Mouse (Mus musculus): Measurements from ENCODE around the gene Cradd.
A peak's percentile ranks its signal among the peaks of the same experiment; 100 is the strongest.

Gene Cradd

DNA sequence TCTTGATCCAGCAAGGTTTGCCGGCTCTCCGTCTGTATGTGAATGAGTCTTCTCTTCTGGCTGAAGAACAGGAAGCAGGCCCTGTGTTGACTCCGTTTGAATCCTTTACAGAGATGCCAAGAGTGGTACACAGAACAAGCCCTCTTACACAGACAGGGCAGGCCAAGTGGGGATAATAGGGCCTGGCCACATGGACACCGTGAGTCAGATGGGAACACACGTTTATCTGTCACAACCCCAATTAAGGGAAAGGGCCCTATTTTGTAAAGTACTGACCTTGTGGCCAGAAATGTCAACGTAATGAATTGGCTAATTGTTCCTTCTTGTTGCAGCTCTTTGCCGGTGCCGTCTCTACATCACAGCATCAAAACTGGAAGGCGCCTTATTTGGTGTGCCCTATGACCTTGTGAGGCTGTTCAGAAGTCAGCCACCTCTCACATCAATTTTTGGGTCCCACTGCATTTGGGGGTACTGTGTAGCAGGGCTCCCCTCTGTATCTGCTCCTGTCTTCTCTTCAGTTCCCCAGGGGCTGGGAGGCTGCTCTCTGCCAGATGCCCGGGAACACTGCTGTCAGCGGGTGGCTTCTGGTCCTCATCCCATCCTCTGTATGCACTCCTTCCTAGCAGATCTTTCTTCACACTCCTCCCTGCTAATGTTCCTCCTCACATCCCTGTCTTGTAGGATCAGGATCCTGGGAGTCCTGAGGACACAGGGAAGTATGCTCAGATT, 124.2 kb downstream of the Cradd start:
- peak; percentile 43 for DNase-seq (ENCODE audit: low read depth)

DNA sequence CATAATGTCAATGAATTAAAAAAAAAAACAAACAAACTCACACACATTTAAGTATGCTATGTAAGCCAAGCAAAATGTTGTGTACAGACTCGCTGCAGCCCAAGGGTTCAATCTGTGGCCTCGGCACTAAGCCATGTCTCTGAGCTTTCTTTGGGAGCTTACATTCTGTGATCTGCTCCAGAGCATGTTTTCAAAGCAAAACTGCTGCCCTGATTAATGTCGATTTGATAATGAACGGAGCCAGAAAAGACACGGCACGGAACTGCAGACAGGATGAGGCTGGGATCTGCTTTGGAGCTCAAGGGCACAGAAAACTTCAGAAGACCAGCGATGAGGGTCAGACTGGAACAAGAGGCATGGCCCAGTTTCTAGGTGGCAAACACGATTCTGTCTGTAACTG, 126.6 kb downstream of the Cradd start:
- no peak for DNase-seq (ENCODE audit: low read depth)

DNA sequence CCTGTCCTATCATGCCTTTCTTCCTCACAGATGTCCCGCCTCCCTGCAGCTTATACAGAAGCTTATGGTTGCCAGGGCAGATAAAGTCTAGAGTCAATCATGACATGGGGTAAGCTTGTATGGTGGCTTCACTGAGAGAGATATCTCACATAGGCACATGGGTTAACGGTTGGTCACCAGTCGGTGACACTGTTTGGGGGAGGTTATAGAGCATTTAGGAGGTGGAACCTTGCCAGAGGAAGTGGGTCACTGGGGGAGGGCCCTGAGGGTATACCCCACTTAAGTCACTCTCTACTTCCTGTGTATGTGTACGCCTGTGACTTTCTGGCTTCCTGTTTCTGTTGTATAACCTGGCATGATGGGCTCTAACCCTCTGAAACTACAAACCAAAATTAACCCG, 128.2 kb downstream of the Cradd start:
- DNase-seq (ENCODE audit: low read depth) = peak; percentile 71

DNA sequence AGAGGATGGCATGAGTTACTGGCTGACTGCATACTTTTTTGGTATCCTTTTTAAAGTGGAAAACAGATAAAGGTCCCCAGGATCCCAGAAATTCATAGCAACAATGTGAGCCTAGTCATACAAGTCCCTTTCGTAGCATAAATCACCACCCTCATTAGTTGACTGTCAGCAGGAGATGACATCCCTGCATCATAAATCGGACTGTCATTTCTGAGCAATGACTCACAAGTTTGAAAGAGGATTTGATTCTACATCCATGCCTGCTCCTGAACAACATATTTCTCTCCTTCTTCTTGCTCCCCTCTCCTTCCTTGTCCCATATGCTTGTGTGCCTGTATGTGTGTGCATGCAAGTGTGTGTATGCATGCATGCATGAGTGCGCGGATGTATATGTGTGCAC, 129.2 kb downstream of the Cradd start:
- DNase-seq (ENCODE audit: low read depth) = no peak

DNA sequence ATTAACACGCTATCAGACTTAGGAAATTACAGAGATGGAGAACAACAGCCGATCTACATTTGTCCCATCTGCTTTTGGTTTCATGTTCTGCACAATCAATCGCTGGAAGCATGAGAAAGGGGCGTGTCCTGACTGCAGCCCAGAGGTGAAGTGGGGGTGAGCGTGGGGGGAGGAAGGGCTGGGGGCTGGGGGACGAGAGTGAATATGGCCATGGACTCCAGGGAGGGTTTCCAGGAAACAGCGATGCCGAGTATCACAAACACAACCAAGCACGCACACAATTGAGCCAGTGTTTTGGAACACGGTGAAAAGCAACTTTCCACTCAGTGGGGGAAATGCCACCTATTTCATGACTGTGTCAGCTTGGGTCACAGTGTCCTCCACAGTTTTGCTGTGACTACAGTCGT, 130.1 kb downstream of the Cradd start:
- DNase-seq (ENCODE audit: low read depth) = no peak

DNA sequence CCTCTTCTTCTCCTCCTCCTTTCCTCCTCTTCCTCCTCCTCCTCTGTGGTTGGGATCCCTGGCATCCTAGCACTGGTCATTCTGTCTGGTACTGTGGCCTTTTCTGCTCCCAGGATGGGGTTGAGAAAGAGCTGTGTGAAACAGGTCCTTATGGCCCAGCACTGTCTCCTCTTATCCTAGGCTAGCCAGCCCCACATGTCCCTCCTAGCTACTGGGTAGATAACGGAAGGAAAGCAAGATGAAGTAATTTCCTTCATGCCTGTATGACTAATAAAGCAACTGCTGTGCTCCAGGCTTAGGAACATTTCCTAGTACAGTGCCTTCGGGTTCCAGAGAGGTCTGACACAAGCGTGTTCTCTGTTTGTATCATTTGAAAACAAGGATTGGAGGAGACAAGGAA, 132.1 kb downstream of the Cradd start:
- DNase-seq (ENCODE audit: low read depth) = peak; percentile 89

DNA sequence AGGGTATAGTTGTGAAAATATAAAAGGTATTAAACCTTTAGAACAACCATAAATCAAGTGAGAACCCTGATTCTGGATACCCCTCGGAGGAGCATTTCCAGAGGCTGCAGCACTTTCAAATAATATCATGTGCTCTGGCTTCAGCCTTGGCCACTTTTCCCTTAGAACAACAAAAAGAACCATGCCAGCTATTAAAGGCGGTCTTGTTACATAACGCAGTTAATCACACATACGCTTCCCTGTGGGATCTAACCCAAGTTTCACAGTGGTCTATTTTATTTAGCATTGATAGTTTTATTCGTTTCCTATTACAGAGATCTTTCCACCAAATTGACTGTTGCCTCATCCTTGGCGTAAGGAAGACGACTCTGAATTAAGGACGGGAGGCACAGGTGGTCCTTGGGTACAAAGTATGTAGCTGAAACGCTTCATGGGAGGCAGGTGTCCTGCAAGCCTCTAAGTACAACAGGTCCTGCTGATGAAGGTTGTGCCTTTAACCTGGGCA, 132.7 kb downstream of the Cradd start:
- no peak for DNase-seq (ENCODE audit: low read depth)

DNA sequence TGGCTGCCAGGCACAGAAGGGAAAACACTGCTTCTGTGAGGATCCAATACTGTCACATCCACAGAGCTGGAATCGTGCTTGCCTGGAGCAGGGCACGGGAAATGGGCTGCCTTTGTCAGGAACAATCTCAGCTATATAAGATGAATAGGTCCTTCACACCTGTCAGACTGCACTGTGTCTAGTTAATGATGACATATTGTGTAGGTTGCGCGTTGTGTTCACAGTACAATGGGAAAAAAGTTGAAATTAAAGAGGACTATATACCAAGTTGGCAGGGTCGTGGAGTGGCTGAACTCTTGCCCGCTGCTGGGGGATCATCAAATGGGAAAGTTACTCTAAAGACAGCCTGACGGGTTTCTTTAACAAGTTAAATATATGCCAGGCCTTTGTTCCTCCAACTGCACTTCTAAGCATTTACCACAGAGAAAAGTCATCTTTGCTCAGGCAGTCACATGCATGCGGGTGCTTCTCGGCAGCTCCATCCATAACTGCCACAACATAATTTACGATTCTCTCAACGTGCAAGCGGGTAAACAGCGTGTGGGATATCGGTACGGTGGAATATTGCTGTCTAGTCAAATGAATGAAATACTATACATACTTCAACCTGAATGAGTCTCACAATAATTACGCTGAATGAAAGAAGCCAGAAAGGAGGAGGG, 134.3 kb downstream of the Cradd start:
- DNase-seq (ENCODE audit: low read depth) = no peak

DNA sequence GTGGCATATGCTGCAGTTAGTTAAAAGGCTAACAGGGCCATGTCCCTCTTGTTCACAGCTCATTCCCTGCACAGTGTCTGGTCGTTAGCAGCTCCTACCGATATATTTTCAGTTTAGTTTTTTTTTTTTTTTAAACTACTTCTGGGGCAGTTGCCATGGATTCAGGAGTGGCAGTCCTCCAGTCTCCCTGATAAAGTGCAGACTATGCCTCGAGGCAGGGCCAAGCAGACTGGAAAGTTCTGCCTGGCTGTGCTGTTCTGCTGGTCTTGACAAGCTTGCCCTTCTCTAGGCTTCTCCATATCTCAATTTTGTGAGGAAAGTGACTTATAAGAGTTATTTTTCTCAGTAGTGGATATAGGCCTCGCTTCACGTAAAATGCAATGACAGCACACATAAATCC, 139.7 kb downstream of the Cradd start:
- DNase-seq (ENCODE audit: low read depth) = no peak

DNA sequence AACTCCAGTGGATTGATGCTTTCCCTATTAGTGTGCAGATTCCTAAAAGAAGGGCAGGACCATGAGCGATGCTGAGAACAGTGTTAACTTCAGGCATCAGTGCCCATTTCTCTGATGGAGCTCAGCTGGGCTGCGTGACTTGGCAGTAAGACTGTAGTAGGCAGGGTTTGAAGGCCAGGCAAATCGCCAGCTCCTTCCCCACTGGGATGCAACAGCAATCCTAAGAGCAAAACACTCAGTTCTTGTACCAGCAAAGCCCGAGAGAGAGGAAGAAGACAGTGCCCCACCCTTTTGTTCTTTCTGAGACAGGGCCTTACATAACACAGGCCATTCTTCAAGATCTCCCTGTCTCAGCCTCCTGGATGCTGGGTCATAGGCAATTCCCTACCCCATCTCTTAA, 140.9 kb downstream of the Cradd start:
- DNase-seq (ENCODE audit: low read depth) = no peak

DNA sequence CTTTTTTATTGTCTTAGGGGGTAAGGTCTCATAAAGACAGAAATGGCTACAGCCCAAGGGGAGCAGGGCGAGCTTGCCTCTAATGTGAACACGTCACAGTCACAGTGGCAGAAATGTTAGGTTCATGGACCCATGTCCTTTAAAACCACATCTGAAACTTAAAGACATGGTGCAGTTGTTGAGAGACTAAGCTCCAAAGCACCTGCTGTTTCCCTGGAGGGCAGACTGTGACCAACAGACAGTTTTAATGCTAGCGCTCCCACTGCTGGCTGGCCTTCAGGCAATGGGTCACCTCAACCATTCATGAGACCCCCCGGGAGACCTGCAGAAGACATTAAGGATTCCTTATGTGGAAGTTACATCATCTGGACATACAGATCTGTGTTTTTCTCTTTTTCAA, 141.5 kb downstream of the Cradd start:
- no peak for DNase-seq (ENCODE audit: low read depth)

DNA sequence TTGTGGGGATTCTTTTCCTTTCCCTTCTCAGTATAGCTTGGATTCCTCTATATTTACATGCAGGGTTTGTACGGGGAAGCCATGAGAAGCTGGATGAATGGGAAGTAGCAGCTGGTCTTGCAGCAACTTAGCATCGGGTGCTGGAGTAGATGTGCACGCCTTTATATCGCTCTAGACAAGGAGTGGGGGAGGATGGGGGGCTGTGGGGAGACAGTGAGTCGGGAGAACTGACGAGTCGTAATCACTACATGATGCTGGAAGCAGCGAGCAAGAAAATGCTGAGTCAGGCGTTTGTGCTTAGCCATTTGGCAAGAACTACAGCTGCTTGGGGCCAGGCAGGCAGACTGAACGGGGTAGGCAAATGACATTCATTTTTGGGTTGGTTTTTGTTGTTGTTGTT, 142.4 kb downstream of the Cradd start:
- DNase-seq (ENCODE audit: low read depth) = peak; percentile 45

DNA sequence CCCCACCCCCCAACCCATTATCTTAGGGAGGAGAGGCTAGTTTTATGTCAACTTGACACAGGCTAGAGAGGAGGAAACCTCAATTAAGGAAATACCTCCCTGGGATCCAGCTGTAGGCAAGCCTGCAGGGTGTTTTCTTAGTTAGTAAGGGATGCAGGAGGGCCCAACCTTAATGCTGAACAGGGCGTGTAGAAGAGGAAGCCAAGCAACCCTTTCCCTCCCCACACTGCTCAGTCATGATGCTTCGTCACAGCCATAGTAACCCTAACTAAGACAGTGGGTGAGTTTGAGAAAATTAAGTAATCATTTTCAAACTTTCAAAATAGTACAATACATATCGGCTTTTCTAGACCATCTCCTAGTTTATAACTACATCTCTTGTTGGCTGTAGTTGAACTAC, 143.0 kb downstream of the Cradd start:
- peak; percentile 77 for DNase-seq (ENCODE audit: low read depth)

DNA sequence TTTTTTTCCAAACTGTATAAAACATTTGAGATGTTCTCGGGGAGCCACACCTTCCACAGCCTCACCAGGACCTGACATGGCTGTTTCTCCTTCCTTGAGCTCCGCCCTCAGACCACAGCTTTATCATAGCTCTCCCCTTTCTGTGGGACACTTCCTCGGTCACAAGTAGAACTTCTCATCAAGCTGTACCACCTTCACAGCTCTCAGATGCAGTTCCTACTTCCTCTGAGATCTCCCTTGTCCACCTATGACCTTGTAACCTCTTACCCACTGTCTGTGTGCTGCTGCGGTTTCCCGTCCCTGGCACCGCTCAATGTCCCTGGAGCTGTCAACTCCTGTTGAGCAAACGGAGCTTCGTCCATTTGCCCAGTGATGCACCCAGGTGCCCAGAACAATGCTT, 143.8 kb downstream of the Cradd start:
- peak; percentile 89 for DNase-seq (ENCODE audit: low read depth)

DNA sequence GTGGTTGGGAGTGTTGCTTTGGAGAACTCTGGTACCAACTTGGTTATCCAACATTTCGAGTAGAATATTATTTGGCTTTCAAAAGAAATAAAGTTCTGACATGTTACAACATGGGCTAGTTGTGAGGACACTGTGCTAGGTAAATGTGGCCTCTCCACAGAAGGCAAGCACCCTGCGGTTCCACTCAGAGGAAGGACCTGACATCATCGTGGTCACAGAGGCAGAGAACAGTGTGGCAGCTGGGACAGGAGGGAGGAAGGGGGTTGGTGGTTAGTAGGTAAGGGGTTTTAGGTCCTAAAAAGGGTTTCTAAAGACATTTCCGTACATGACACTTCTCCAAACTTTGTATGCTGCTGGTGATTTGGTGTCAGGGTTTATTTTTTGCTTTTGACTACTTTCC, 145.1 kb downstream of the Cradd start:
- peak; percentile 82 for DNase-seq (ENCODE audit: low read depth)

DNA sequence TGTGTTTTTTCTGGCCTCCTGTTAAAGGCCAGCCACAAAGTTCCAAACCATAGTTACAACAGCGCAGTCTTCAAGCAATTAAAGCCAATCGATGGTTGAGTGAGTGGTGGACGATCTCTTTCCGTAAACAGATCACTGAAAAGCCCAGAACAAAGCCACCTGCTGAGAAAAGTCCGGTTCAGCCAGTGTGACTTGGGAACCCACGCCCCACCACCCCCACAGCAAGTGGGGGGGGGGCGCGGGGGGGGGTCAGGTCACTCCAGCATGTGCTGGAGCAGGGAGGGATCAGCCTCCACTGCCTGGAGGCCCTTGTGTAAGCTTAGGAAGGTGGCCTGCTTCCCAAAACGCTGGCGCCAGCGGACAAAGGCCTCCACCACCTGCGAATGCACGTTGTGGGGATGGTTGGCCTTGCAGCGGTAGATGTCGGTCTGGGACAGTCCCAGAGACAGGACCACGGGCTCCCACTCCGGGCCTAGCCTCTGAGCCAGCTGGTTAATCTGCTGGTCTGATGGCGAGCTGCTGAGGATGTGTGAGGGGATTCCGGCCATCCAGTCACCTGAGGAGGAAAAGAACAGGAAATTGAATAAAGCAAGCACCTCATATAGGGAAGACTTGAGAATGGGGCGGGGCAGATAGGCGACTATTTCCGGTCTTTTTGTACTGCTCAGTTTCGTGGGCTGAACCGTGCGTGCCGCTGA, 148.4 kb downstream of the Cradd start:
- DNase-seq (ENCODE audit: low read depth) = no peak

DNA sequence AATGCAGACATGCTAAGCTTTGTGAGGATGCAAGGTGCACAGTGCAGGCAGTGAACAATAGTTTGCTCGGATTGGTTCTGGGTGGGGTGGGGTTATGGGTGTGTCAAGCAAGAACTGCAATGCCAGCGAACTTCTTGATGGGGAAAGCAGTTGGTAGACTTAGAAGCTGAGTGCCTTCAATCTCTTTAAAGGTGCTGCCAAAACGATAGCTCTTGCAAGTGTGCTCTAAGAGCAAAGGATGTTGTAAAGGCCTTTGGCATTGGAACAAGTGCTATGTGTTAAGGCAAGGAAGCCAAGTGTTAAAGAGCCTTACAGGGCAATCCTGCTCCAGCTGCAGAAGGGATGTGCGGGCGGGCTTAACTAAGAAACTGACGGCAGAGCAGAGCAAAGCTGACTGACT, 149.7 kb downstream of the Cradd start:
- DNase-seq (ENCODE audit: low read depth) = no peak

DNA sequence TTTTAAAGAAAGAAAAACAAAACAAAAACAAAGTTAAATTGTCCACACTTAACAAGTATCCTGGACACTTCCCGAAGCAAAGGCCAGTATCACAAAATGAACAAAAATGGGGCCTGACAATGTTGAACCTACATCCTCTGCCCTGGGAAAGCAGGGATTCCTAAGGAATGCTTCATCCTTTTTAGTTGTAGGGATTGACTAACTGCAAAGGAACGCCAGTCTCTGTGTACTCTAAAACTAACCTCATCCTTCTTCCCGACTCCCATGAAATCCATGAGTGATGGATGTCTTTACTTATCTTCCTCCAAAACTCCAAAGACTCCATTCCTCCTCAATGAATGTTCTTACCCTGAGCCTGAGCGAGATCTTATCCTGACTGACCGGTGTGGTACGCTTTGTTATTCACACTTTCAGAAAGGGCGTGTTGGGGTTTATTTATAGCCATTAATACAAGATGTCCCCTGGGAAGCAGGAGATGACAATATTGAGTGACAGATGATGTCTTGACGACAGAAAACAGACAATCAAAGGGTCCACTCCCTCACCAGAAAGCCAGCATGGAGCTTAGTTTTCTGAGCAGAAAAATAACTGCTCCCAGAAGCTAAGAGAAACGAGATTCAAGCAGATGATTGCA, 153.1 kb downstream of the Cradd start:
- DNase-seq (ENCODE audit: low read depth) = no peak

DNA sequence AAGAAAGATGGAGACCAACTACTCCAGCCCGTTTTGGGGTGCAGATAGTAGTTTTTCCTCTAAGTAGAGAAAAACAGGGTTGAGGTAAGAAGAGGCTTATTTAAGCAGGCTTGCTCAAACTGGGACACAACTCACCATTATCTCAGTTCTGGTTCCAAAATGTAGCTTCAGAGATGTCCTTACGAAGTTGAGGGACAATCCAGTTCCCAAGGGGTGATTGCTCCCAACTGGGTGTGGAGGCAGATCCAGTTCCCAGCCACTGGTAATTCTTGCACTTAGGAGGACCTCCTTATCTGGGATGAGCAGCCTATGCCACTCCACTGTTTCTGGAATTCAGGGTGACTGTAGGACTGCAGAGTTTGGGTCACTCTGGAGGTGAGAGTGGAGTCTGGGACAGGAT, 159.0 kb downstream of the Cradd start:
- DNase-seq (ENCODE audit: low read depth) = no peak

DNA sequence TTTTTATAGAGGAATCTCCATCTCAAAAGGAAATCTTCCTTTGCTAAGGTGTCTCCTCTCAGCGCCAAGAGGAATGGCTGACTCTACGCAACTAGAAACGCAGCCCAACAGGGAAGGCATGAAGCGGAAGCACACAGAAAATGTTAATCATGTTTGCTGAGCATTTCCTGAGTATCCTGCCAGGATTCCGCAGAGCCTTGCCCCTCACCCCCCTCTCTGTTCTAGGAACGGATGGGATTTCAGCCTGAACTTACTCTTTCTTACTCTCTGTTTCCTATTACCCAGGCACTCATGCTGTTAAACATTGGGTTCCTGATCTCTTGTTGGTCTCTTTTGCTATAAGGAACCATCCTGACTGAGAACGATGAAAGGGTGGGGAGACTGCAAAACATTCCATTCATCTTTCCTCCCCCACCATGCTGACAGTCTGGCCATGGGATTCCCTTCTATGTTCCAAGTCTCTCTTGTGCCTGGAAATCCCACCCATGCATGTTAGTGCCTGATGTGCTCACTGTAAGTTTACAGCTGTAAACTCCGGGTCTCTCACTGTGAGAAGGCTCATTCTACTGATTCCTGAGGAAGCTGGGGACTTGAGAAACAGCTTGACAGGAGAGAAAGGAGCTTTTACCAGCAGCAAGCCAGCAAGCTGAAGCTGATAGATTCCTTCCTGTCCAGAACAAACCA, 161.1 kb downstream of the Cradd start:
- no peak for DNase-seq (ENCODE audit: low read depth)

DNA sequence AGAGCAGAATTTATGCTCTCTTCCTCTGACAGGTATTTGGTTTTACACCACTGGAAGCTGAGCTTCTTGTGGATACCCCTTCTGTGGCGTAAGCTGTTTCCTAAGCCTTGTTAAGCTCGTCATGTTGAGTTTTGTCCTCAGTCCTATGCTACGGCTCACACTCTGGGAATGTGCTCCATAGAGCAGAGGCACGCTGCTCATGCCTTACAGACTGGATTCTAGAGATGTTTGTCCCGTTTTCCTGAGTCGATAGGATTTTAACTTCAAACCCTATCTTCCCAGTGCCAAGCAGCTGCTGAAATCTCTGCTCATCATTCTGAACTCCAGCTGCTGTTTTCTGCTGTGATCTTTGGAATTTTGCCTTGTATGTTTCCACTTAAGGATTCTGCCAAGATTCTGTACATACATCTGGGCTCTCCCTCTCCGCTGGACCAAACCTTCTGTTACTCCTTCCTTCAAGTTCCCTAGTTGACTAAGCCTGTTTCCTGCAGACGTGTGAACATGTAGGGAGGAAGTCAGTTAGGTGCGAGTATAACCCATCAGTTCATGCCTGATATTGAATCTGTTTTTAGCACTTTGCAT, 164.2 kb downstream of the Cradd start:
- DNase-seq (ENCODE audit: low read depth) = no peak

DNA sequence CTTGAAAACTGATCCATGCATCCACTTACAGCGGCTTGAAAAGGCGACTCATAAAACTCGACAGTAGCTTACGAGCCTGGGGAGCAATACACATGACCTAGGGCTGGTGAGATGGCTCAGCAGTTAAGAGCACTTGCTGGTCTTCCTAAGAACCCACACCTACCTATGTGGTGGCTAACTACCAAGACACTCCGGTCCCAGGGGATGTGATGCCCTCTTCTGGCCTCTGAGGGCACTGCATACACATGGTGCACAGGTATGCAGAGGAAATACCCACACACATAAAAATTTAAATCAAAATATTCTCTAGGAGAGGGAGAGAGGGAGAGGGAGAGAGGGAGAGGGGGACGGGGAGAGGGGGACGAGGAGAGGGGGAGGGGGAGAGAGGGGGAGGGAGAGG, 167.5 kb downstream of the Cradd start:
- DNase-seq (ENCODE audit: low read depth) = no peak

Measured in 416B (cell line).